Mouse (Mus musculus): ENCODE measurements at regions not wholly inside any gene's neighbourhood (a gene's known extent, or its start where the extent isn't known, plus 50 kb on each side); places are given as distances from the start of the nearest gene placed in this dataset.

DNA sequence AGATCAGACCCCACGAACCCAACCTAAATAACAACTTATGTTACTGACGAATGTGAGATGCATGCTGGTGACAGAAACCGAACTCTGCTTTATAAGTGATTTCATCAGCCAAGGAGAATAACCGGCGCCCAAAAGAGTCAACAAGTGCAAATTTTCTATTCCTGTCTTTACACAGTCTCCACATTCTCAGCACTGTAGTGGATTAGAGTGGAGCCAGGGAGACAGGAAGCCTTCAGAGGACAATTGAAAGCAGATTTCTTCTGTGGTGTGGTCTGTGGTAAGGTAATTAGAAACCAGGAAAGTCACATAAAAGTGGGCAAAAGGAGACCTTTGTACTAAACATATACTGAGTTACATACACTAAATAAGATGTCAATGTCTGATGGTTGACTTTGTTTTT lies 68.0 kb upstream of the Gm34302 start:
- no peak for DNase-seq (ENCODE audit: extremely low spot score in 1 of 2, low spot score in 1 of 2)

DNA sequence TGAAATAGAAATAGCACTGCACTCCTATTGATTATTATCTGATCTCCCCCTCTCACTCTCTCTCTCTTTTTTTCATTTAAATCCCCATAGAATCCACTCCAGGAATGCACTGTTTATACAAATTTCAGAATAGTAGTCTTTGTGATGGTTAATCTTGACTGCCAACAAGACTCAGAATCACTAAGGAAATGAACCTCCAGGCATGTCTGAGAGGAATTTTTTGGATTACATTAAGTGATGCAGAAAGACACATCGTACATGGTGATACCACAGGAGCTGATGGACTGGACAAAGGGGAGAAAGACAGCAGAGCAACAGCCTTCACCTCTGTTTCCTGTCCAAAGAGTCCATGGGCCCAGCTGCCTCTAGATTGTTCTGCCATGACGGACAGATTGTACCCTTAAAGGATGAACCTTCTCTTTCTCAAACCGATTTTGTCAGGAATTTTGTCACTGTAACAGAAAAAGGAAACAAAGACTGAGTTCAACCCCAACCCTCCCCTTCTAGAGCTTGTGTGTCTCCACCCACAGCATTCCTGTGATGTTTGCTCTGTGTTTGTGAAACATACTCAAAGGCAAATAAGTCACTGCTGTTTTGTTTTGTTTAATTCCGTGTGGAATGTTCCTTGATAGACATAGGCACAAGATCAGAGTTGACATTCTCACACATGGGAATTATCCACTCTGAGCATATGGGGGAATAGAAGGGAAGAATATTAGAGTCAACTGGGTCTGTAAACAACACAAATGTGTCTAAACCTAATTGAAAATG lies 59.1 kb upstream of the Gm34302 start:
- DNase-seq (ENCODE audit: extremely low spot score in 1 of 2, low spot score in 1 of 2) = no peak

DNA sequence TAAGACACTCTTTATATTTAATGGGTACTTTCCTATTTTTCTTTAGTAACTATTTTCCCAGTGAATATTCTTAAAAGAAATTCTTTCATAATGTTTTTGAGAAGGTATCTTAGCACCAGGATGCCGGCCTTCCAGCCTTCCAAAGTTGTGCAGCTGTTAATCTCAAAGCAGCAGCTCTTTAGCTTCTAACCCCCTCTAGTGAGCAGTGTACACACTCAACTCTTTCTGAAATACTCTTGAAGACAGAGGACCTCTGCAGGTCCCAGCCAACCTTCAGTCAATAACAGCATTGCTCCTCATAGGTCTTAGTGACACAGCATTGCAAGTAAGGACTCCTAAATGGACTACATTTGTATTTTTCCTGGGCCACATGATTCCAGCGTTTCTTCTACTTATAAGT lies 55.2 kb upstream of the Gm34302 start:
- no peak for DNase-seq (ENCODE audit: extremely low spot score in 1 of 2, low spot score in 1 of 2)

DNA sequence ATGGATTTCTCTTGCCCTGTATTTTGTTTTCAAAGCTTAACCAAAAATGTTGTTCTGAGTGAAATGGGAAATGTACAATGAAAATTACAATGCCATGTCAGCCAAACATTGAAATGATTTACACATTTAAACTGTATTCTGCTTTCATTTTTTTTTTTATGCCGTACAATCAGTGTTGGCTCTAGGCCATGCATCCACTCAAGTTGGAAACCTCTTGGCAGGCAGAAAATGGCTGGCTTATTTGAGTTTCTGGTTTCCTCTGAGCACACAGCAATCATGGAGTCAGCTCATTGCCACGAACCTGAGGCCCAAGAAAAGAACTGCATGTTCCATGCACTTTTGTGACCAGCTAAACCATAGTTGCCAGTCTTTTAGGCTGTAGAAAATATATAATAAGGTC lies 50.5 kb upstream of the Gm34302 start:
- DNase-seq (ENCODE audit: extremely low spot score in 1 of 2, low spot score in 1 of 2) = no peak

Measured in frontal cortex, adult 2 months (tissue).